Mouse (Mus musculus) myocyte (in vitro differentiated cells): ENCODE data around the gene Cbfa2t3. TPM values are rescaled to one million over a fixed set of nuclear protein-coding genes. Genes with fewer than 3 reads are reported as not detected.
A peak's percentile ranks its signal among the peaks of the same experiment; 100 is the strongest.

ENCODE experiments used
- H3K27me3 ChIP-seq: one replicate; pipeline ENCODE4 v1.6.1; 2011; ENCODE audit not compliant: control insufficient read depth, insufficient read depth, insufficient read length
- H3K36me3 ChIP-seq: one replicate; pipeline ENCODE4 v1.6.1; 2011; ENCODE audit not compliant: control insufficient read depth, insufficient read depth
- H3K4me2 ChIP-seq: one replicate; pipeline ENCODE4 v1.6.1; 2011; ENCODE audit warnings: low read depth, control low read depth
- H3K4me3 ChIP-seq: one replicate; pipeline ENCODE4 v1.5.1; 2011; ENCODE audit warnings: mild to moderate bottlenecking, control low read depth, moderate library complexity
- H3K79me2 ChIP-seq: one replicate; pipeline ENCODE4 v1.6.1; 2011; ENCODE audit not compliant: control insufficient read depth, insufficient read depth
- H3ac ChIP-seq: one replicate; pipeline ENCODE4 v1.6.1; 2011; ENCODE audit not compliant: control insufficient read depth, insufficient read length
- CEBPB ChIP-seq: IDR thresholded peaks from 2 replicates; pipeline ENCODE4 v1.6.1; 2011; ENCODE audit warnings: mild to moderate bottlenecking, moderate library complexity; ENCODE audit not compliant: poor library complexity, insufficient read depth, severe bottlenecking
- E2F4 ChIP-seq: IDR thresholded peaks from one replicate; pipeline ENCODE4 v1.6.1; 2011; ENCODE audit warnings: mild to moderate bottlenecking, control low read depth, moderate library complexity; ENCODE audit not compliant: insufficient read depth
- MAX ChIP-seq: IDR thresholded peaks from one replicate; pipeline ENCODE4 v1.6.1; 2011; ENCODE audit warnings: low read depth, mild to moderate bottlenecking, control low read depth
- MYOD1 ChIP-seq, 3 experiments: IDR thresholded peaks; one replicate each; pipeline ENCODE4 v1.6.1; 2011; ENCODE audit warnings: control low read depth in 2 of 3, low read depth in 2 of 3, mild to moderate bottlenecking in 2 of 3, moderate library complexity in 1 of 3; ENCODE audit not compliant: insufficient read length in 2 of 3, control insufficient read depth in 1 of 3
- MYOG ChIP-seq, 3 experiments: IDR thresholded peaks; one replicate each; pipeline ENCODE4 v1.6.1; 2011; ENCODE audit warnings: control low read depth in 2 of 3, low read depth in 2 of 3, mild to moderate bottlenecking in 2 of 3; ENCODE audit not compliant: insufficient read length in 2 of 3, control insufficient read depth in 1 of 3, insufficient read depth in 1 of 3
- POLR2A ChIP-seq: IDR thresholded peaks from one replicate; pipeline ENCODE4 v1.6.1; 2011; ENCODE audit warnings: low read depth, mild to moderate bottlenecking, control low read depth, moderate library complexity; ENCODE audit not compliant: insufficient read length
- POLR2AphosphoS2 ChIP-seq: IDR thresholded peaks from one replicate; pipeline ENCODE4 v1.6.1; 2011; ENCODE audit warnings: low read depth, control low read depth; ENCODE audit not compliant: insufficient read length
- REST ChIP-seq: IDR thresholded peaks from one replicate; pipeline ENCODE4 v1.6.1; 2011; ENCODE audit warnings: mild to moderate bottlenecking, control low read depth, moderate library complexity; ENCODE audit not compliant: insufficient read depth, insufficient read length
- SRF ChIP-seq: IDR thresholded peaks from one replicate; pipeline ENCODE4 v1.6.1; 2011; ENCODE audit warnings: low read depth; ENCODE audit not compliant: control insufficient read depth, insufficient read length
- TCF12 ChIP-seq: IDR thresholded peaks from one replicate; pipeline ENCODE4 v1.6.1; 2011; ENCODE audit warnings: mild to moderate bottlenecking, control low read depth; ENCODE audit not compliant: poor library complexity, insufficient read depth, severe bottlenecking
- TCF3 ChIP-seq: IDR thresholded peaks from one replicate; pipeline ENCODE4 v1.6.1; 2011; ENCODE audit warnings: low read depth, control low read depth; ENCODE audit not compliant: insufficient read length
- USF1 ChIP-seq: IDR thresholded peaks from one replicate; pipeline ENCODE4 v1.6.1; 2011; ENCODE audit warnings: low read depth, mild to moderate bottlenecking, control low read depth, moderate library complexity
- polyA plus RNA-seq: library from polyadenylated mRNA; unstranded; fragments of >200 nt; fragmentation: generic; extraction: Trizol; gene quantifications from one replicate; pipeline ENCODE4 v1.2.1, GENCODE M21; 2012; ENCODE audit warnings: missing spikeins

The Cbfa2t3 gene
- polyA plus RNA-seq, 1 experiment = 29.5 TPM

DNA sequence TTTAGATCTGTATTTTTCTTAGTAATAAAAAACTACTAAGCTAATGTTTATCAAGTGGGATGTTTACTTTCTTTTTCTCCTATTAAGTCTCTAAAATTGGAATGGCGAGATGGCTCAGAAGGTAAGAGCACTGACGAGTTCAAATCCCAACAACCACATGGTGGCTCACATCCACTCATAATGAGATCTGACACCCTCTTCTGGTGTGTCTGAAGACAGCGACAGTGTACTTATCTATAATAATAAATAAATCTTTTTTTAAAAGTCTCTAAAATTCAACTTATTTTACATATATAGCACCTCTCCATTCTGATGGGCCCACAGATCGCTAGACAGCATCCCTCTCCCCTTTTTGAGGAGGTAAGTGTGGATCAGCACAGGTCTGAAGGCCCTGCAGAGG is 88.7 kb downstream of the Cbfa2t3 start:
- H3K36me3 ChIP-seq = no peaks in the 10 kb centered on the region
- H3ac ChIP-seq = peak overlapping the region; percentile 55
- H3K4me2 ChIP-seq = peak overlapping the region; percentile 93
- TF ChIP-seq USF1 (no peak), MYOG (IDR thresholded peaks at IDR 0.05; ENCODE audit: control insufficient read depth in 1 of 3, insufficient read depth in 1 of 3, insufficient read length in 2 of 3, low read depth in 2 of 3) (no peak), POLR2A (no peak), MYOD1 (IDR thresholded peaks at IDR 0.05; ENCODE audit: control insufficient read depth in 1 of 3, insufficient read length in 2 of 3, low read depth in 2 of 3) (no peak), SRF (no peak), CEBPB (no peak), MAX (no peak), E2F4 (no peak), POLR2AphosphoS2 (no peak), TCF3 (no peak), REST (no peak), TCF12 (no peak)
- no peaks in the 10 kb centered on the region for H3K27me3 ChIP-seq
- H3K4me3 ChIP-seq = peak overlapping the region; percentile 56
- H3K79me2 ChIP-seq = no peaks in the 10 kb centered on the region

- Histone ChIP-seq H3K79me2 (no peaks in the 10 kb centered on the region), H3ac (no peak overlapping the region), H3K36me3 (no peaks in the 10 kb centered on the region), H3K4me2 (no peak overlapping the region), H3K4me3 (no peak overlapping the region), H3K27me3 (no peaks in the 10 kb centered on the region)
- no peak for TF ChIP-seq POLR2AphosphoS2
- no peak for TF ChIP-seq E2F4
- TF ChIP-seq USF1 = no peak
- no peak for TF ChIP-seq CEBPB
- TF ChIP-seq MYOD1 (IDR thresholded peaks at IDR 0.05; ENCODE audit: control insufficient read depth in 1 of 3, insufficient read length in 2 of 3, low read depth in 2 of 3) = no peak
- no peak for TF ChIP-seq MYOG (IDR thresholded peaks at IDR 0.05; ENCODE audit: control insufficient read depth in 1 of 3, insufficient read depth in 1 of 3, insufficient read length in 2 of 3, low read depth in 2 of 3)
- no peak for TF ChIP-seq SRF
- TF ChIP-seq TCF12 = no peak
- TF ChIP-seq POLR2A = no peak
- no peak for TF ChIP-seq MAX
- TF ChIP-seq REST = no peak
- no peak for TF ChIP-seq TCF3
Measured at GRCm38 (mm10) chr8:122606810-122607209, 92.1 kb downstream of the Cbfa2t3 start.

GRCm38 (mm10) chr8:122605367-122605766 is 93.5 kb downstream of the Cbfa2t3 start:
- Histone ChIP-seq H3K79me2 (no peaks in the 10 kb centered on the region), H3K27me3 (no peaks in the 10 kb centered on the region), H3ac (no peak overlapping the region), H3K36me3 (no peaks in the 10 kb centered on the region), H3K4me2 (no peak overlapping the region), H3K4me3 (no peak overlapping the region)
- TF ChIP-seq MYOG (IDR thresholded peaks at IDR 0.05; ENCODE audit: control insufficient read depth in 1 of 3, insufficient read depth in 1 of 3, insufficient read length in 2 of 3, low read depth in 2 of 3) = no peak
- TF ChIP-seq CEBPB = no peak
- TF ChIP-seq MYOD1 (IDR thresholded peaks at IDR 0.05; ENCODE audit: control insufficient read depth in 1 of 3, insufficient read length in 2 of 3, low read depth in 2 of 3) = no peak
- no peak for TF ChIP-seq POLR2A
- TF ChIP-seq TCF3 = no peak
- TF ChIP-seq MAX = no peak
- TF ChIP-seq POLR2AphosphoS2 = no peak
- TF ChIP-seq SRF = no peak
- no peak for TF ChIP-seq USF1
- no peak for TF ChIP-seq TCF12
- TF ChIP-seq REST = no peak

- TF ChIP-seq POLR2AphosphoS2 (no peak), TCF3 (no peak), MYOD1 (IDR thresholded peaks at IDR 0.05; ENCODE audit: control insufficient read depth in 1 of 3, insufficient read length in 2 of 3, low read depth in 2 of 3) (no peak), CEBPB (no peak), TCF12 (no peak), POLR2A (no peak), REST (no peak), MYOG (IDR thresholded peaks at IDR 0.05; ENCODE audit: control insufficient read depth in 1 of 3, insufficient read depth in 1 of 3, insufficient read length in 2 of 3, low read depth in 2 of 3) (no peak), SRF (no peak), E2F4 (no peak), USF1 (no peak), MAX (no peak)
- Histone ChIP-seq H3K79me2 (no peaks in the 10 kb centered on the region), H3K4me3 (no peak overlapping the region), H3K4me2 (no peak overlapping the region), H3K27me3 (no peaks in the 10 kb centered on the region), H3K36me3 (no peaks in the 10 kb centered on the region), H3ac (no peak overlapping the region)
Measured at GRCm38 (mm10) chr8:122604640-122605039, 94.3 kb downstream of the Cbfa2t3 start.

GRCm38 (mm10) chr8:122600666-122601065 is 98.2 kb downstream of the Cbfa2t3 start:
- no peak for TF ChIP-seq REST
- TF ChIP-seq POLR2A = no peak
- no peak for TF ChIP-seq MYOG (IDR thresholded peaks at IDR 0.05; ENCODE audit: control insufficient read depth in 1 of 3, insufficient read depth in 1 of 3, insufficient read length in 2 of 3, low read depth in 2 of 3)
- no peak for TF ChIP-seq POLR2AphosphoS2
- no peak for TF ChIP-seq USF1
- no peak for TF ChIP-seq TCF3
- no peak for TF ChIP-seq CEBPB
- no peak for TF ChIP-seq MYOD1 (IDR thresholded peaks at IDR 0.05; ENCODE audit: control insufficient read depth in 1 of 3, insufficient read length in 2 of 3, low read depth in 2 of 3)
- no peak for TF ChIP-seq MAX
- no peak for TF ChIP-seq SRF
- TF ChIP-seq E2F4 = no peak
- TF ChIP-seq TCF12 = no peak
- Histone ChIP-seq H3K36me3 (no peaks in the 10 kb centered on the region), H3K79me2 (no peaks in the 10 kb centered on the region), H3K4me2 (no peak overlapping the region), H3K4me3 (no peak overlapping the region), H3ac (no peak overlapping the region), H3K27me3 (no peaks in the 10 kb centered on the region)
